Mouse (Mus musculus) spleen, adult 2 months (tissue): ENCODE measurements around the gene Clec4a4. TPM values are rescaled to one million over a fixed set of nuclear protein-coding genes. Genes with fewer than 3 reads are reported as not detected.
A peak's percentile ranks its signal among the peaks of the same experiment; 100 is the strongest.
"Not testable (repeated sequence)": the region's sequence is repeated elsewhere in the genome, so short reads cannot be mapped to it uniquely, and the experiment has no call there.

ENCODE experiments used
- DNase-seq, 2 experiments: peaks; one replicate each; pipeline versions ENCODE4 v3.0.0 to v3.0.0-alpha.2; 2012 to 2021; ENCODE audit warnings: low spot score in 2 of 2, low read depth in 1 of 2
- H3K27ac ChIP-seq: fragments of 200-500 bp; 2 replicates; pipeline ENCODE4 v1.5.1; 2012; ENCODE audit warnings: low read length, inconsistent platforms; ENCODE audit not compliant: insufficient read depth
- H3K27me3 ChIP-seq: fragments of 200-500 bp; 2 replicates; pipeline ENCODE4 v1.6.1; 2012; ENCODE audit warnings: mild to moderate bottlenecking, moderate library complexity, low read length, inconsistent platforms; ENCODE audit not compliant: control insufficient read depth, insufficient read depth
- H3K36me3 ChIP-seq: fragments of 200-500 bp; 2 replicates; pipeline ENCODE4 v1.6.1; 2012; ENCODE audit warnings: mild to moderate bottlenecking, low read length, inconsistent platforms; ENCODE audit not compliant: control insufficient read depth, insufficient read depth
- H3K4me1 ChIP-seq: fragments of 200-500 bp; 2 replicates; pipeline ENCODE4 v1.6.1; 2011; ENCODE audit warnings: inconsistent platforms; ENCODE audit not compliant: control insufficient read depth, insufficient read depth, insufficient read length
- H3K4me3 ChIP-seq: fragments of 200-500 bp; 2 replicates; pipeline ENCODE4 v1.5.1; 2011; ENCODE audit warnings: mild to moderate bottlenecking, inconsistent platforms; ENCODE audit not compliant: insufficient read depth, insufficient read length; ENCODE audit errors: extremely low read depth
- CTCF ChIP-seq: fragments of 200-500 bp; IDR thresholded peaks from 2 replicates; pipeline ENCODE4 v1.5.1; 2011; ENCODE audit warnings: mild to moderate bottlenecking, inconsistent platforms; ENCODE audit not compliant: insufficient read depth, insufficient read length, insufficient replicate concordance; ENCODE audit errors: extremely low read depth
- POLR2A ChIP-seq: fragments of 200-500 bp; IDR thresholded peaks from 2 replicates; pipeline ENCODE4 v1.6.1; 2011; ENCODE audit warnings: low read depth, low read length, inconsistent platforms
- WGBS: fragments of 180-500 bp; shearing (Covaris S2); methylation state at CpG from one replicate; pipeline ENCODE4 v1.1.7; 2018; 5-methylcytosine and 5-hydroxymethylcytosine counted together
- polyA plus RNA-seq: library from polyadenylated mRNA; depleted of rRNA; stranded (reverse); fragments of >200 nt; gene quantifications from 2 replicates; pipeline ENCODE4 v1.2.3, GENCODE M21; 2012; rRNA removed

Gene Clec4a4
- 0.66 and 0.81 TPM in 2 replicates for polyA plus RNA-seq

DNA sequence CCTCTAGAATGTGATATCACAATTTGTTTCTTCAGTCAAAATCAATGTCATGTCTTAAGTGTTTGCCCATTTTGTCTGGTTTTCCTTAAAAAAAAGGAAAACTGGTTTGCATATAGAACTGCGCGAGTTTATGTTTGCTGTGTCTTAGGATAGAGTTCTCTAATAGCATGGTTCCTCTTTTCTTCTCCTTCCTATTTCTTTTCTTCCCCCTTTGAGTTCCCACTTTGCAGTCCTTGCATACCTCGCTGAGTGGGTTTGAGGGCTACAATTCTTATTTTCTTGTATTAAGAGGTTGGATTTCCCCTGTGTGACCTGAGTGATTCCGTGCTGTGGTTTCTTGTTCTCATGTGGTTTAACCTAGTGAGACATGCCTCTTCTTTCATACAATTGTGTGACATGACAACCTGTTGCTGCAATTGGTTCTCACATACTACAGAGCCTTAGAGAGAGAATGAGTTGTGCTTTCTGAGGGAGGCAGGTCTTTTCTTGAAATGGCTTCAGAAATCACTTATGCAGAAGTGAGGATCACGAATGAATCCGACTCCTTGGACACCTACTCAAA lies at the start of gene Clec4a4:
Gene Clec4a4, plus strand, starts transcription at position 492 of the 562 bp plus-strand sequence.
- no peak within 1 kb of the TSS for H3K4me3 ChIP-seq
- no peak for DNase-seq
- H3K36me3 ChIP-seq = no peaks in the 10 kb centered on the region
- H3K4me1 ChIP-seq = no peaks in the 10 kb centered on the region
- no peaks in the 10 kb centered on the region for H3K27me3 ChIP-seq
- WGBS = 39% methylated on average over 6 of the region's 6 CpGs
- no peak for TF ChIP-seq CTCF
- TF ChIP-seq POLR2A = no peak
- no peak within 1 kb of the TSS for H3K27ac ChIP-seq

GRCm38 (mm10) chr6:122946760-122947159 lies 43.4 kb upstream of the Clec4a4 start:
- TF ChIP-seq POLR2A (no peak), CTCF (no peak)
- WGBS = 62% methylated on average over 2 of the region's 2 CpGs
- DNase-seq = no peak
- no peaks in the 10 kb centered on the region for H3K36me3 ChIP-seq
- H3K27ac ChIP-seq = no peak overlapping the region
- no peaks in the 10 kb centered on the region for H3K27me3 ChIP-seq
- no peak overlapping the region for H3K4me3 ChIP-seq
- no peaks in the 10 kb centered on the region for H3K4me1 ChIP-seq

GRCm38 (mm10) chr6:122952401-122952800 lies 37.8 kb upstream of the Clec4a4 start, which contains the start of gene Clec4a3:
Clec4a3 (plus strand) TSS chr6:122952515.
- TF ChIP-seq POLR2A (no peak), CTCF (no peak)
- Histone ChIP-seq H3K36me3 (no peaks in the 10 kb centered on the region), H3K27ac (peak within 1 kb of the TSS; percentile 54), H3K4me3 (peak within 1 kb of the TSS; percentile 20; the same call in 1 of the 2 replicates), H3K27me3 (no peaks in the 10 kb centered on the region), H3K4me1 (peaks cover 2% of the 10 kb centered on the region; the same call in 1 of the 2 replicates)
- 9% methylated on average over 8 of the region's 8 CpGs for whole genome bisulfite sequencing
- DNase-seq = peak in 1 of 2 experiments; percentile 35

GRCm38 (mm10) chr6:122964562-122964961 lies 25.6 kb upstream of the Clec4a4 start:
- Histone ChIP-seq H3K4me1 (no peaks in the 10 kb centered on the region), H3K4me3 (no peak overlapping the region), H3K36me3 (no peaks in the 10 kb centered on the region), H3K27ac (no peak overlapping the region), H3K27me3 (no peaks in the 10 kb centered on the region)
- no peak for TF ChIP-seq POLR2A
- no peak for TF ChIP-seq CTCF
- WGBS = 69% methylated on average over 2 of the region's 2 CpGs
- DNase-seq = no peak

- Histone ChIP-seq H3K27me3 (no peaks in the 10 kb centered on the region), H3K4me3 (no peak overlapping the region), H3K27ac (no peak overlapping the region), H3K4me1 (no peaks in the 10 kb centered on the region), H3K36me3 (no peaks in the 10 kb centered on the region)
- 85% methylated on average over 2 of the region's 2 CpGs for WGBS
- TF ChIP-seq CTCF = no peak
- TF ChIP-seq POLR2A = no peak
- no peak for DNase-seq
Measured at GRCm38 (mm10) chr6:122969048-122969447, 21.1 kb upstream of the Clec4a4 start.

DNA sequence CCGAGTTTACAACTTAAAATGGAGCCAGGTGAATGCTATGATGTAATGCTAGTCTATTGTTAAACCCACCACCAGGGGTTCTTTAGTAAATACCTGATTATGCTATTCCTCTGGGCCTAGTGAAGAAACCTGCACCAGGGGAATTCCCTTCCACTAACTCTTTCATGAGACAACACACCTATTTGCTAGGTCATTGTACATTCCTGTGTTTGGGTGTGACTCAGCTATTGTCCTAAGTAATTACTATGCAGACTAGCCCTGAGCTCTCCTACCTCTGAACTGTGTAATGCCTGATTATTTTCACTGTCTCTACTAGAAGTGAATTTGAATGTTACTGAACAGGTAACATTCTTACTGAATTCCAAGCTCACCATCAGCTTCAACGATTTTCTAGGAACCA lies 14.5 kb downstream of the Clec4a4 start:
- WGBS = 80% methylated on average over 2 of the region's 2 CpGs
- H3K4me3 ChIP-seq, H3K36me3 ChIP-seq, H3K27me3 ChIP-seq, H3K4me1 ChIP-seq, DNase-seq, H3K27ac ChIP-seq: not testable (repeated sequence)

- Histone ChIP-seq H3K27me3 (no peaks in the 10 kb centered on the region), H3K27ac (no peak overlapping the region), H3K4me1 (no peaks in the 10 kb centered on the region), H3K36me3 (no peaks in the 10 kb centered on the region), H3K4me3 (no peak overlapping the region)
- TF ChIP-seq POLR2A (no peak), CTCF (no peak)
- 56% methylated on average over 1 of the region's 1 CpGs for WGBS
- peak in 1 of 2 experiments; percentile 13 for DNase-seq
Measured at GRCm38 (mm10) chr6:123005591-123005990, 15.4 kb downstream of the Clec4a4 start.
